Comparison of ENCODE assay signal across 15 mouse cellular contexts in genomic region chr14:54753986-54754601, GRCm38 (mm10). TPM values are rescaled to one million over a fixed set of nuclear protein-coding genes. Genes with fewer than 3 reads are reported as not detected.
DNase-seq lines count a peak whose midpoint lies in the region; ATAC-seq and TF ChIP-seq lines count a peak whose summit lies in the region.
"Had no signal": no experiment of that assay in that cellular context is flagged by ENCODE, and none has a peak within 500 bp of the region (broad histone marks: within the 10 kb centered on the region; RNA-seq: fewer than 3 reads in every experiment).

No protein-coding gene starts in this region.

- H3K4me3 ChIP-seq in forebrain, postnatal 0 days (ENCODE audit: low read depth, low read length), result no peak overlapping the region
- H3K4me3 ChIP-seq in forebrain, embryonic 13.5 days, result no peak overlapping the region
- no peak overlapping the region for H3K4me3 ChIP-seq in lung, embryonic 14.5 days (ENCODE audit: low read depth, low read length)
- peak overlapping the region; percentile 37 for H3K4me3 ChIP-seq in bone marrow macrophage, adult 2 months (ENCODE audit: insufficient read depth, low read length)
- no peak overlapping the region for H3K4me3 ChIP-seq in midbrain, postnatal 0 days (ENCODE audit: low read depth, low read length)
- H3K4me3 ChIP-seq in hindbrain, embryonic 14.5 days (replicated peaks; ENCODE audit: low read length), result no peak overlapping the region
- H3K4me3 ChIP-seq: embryonic facial prominence, embryonic 15.5 days had no signal

- no peak for DNase-seq in forebrain, postnatal 0 days
- peak; percentile 7 for DNase-seq in lung, embryonic 14.5 days
- DNase-seq in lung, postnatal 4 days, result no peak
- DNase-seq in midbrain, postnatal 0 days (ENCODE audit: low spot score), result no peak
- DNase-seq in hindbrain, embryonic 14.5 days (ENCODE audit: low spot score), result no peak
- no peak for DNase-seq in embryo, embryonic 10.5 days (ENCODE audit: low spot score)
- DNase-seq: spleen, adult 18-20 months; thymus, postnatal 14 days had no signal

- 67% methylated on average over 14 of the region's 14 CpGs for WGBS in forebrain, postnatal 0 days
- 72% methylated on average over 14 of the region's 14 CpGs for WGBS in forebrain, embryonic 13.5 days
- WGBS in lung, embryonic 14.5 days, result 67% methylated on average over 14 of the region's 14 CpGs
- 68% methylated on average over 13 of the region's 14 CpGs for WGBS in midbrain, postnatal 0 days
- 73% methylated on average over 13 of the region's 14 CpGs for WGBS in hindbrain, embryonic 14.5 days

- ATAC-seq in forebrain, postnatal 0 days, result peak; percentile 58
- no peak for ATAC-seq in forebrain, embryonic 13.5 days
- ATAC-seq in lung, embryonic 14.5 days (ENCODE audit: insufficient read depth), result 0 out of 2 replicates have a peak, but pooled peaks have one; percentile 3
- ATAC-seq in midbrain, postnatal 0 days (ENCODE audit: low FRiP score), result no peak
- no peak for ATAC-seq in hindbrain, embryonic 14.5 days (ENCODE audit: low FRiP score)

- no peak for TF ChIP-seq CTCF in forebrain, postnatal 0 days (IDR thresholded peaks at IDR 0.05; ENCODE audit: low read depth)
- no peak for TF ChIP-seq CTCF in lung, embryonic 14.5 days (IDR thresholded peaks at IDR 0.05; ENCODE audit: low read depth)
- TF ChIP-seq CTCF in bone marrow macrophage, adult 2 months (IDR thresholded peaks at IDR 0.05; ENCODE audit: low read depth, low read length), result no peak
- TF ChIP-seq CTCF in midbrain, postnatal 0 days (IDR thresholded peaks at IDR 0.05), result no peak

- no peaks in the 10 kb centered on the region for H3K27me3 ChIP-seq in forebrain, postnatal 0 days (ENCODE audit: insufficient read depth, low read length)
- H3K27me3 ChIP-seq in forebrain, embryonic 13.5 days, result no peaks in the 10 kb centered on the region
- H3K27me3 ChIP-seq in lung, embryonic 14.5 days (ENCODE audit: insufficient read depth, low read length), result no peaks in the 10 kb centered on the region
- H3K27me3 ChIP-seq in midbrain, postnatal 0 days (ENCODE audit: insufficient read depth, low read length), result no peaks in the 10 kb centered on the region
- no peaks in the 10 kb centered on the region for H3K27me3 ChIP-seq in hindbrain, embryonic 14.5 days (ENCODE audit: control insufficient read depth, insufficient read depth, low read length)
- H3K27me3 ChIP-seq: embryonic facial prominence, embryonic 15.5 days had no signal

- no peaks in the 10 kb centered on the region for H3K4me1 ChIP-seq in forebrain, postnatal 0 days (ENCODE audit: insufficient read depth)
- peaks cover 15% of the 10 kb centered on the region for H3K4me1 ChIP-seq in forebrain, embryonic 13.5 days
- H3K4me1 ChIP-seq in lung, embryonic 14.5 days (ENCODE audit: insufficient read depth), result 0 out of 2 replicates have a peak, but pooled peaks cover 5% of the 10 kb centered on the region
- H3K4me1 ChIP-seq in bone marrow macrophage, adult 2 months (ENCODE audit: control insufficient read depth, insufficient read depth, low read length), result peaks cover 72% of the 10 kb centered on the region
- H3K4me1 ChIP-seq in midbrain, postnatal 0 days (ENCODE audit: insufficient read depth, low read length), result no peaks in the 10 kb centered on the region; the same call in 1 of the 2 replicates
- peaks cover 9% of the 10 kb centered on the region for H3K4me1 ChIP-seq in hindbrain, embryonic 14.5 days (replicated peaks; ENCODE audit: control insufficient read depth, insufficient read depth, low read length)
- H3K4me1 ChIP-seq: embryonic facial prominence, embryonic 15.5 days had no signal

- H3K9ac ChIP-seq in forebrain, postnatal 0 days, result no peak overlapping the region
- no peak overlapping the region for H3K9ac ChIP-seq in forebrain, embryonic 13.5 days
- no peak overlapping the region for H3K9ac ChIP-seq in lung, embryonic 14.5 days
- no peak overlapping the region for H3K9ac ChIP-seq in midbrain, postnatal 0 days (replicated peaks; ENCODE audit: low read length, poor library complexity, severe bottlenecking)
- H3K9ac ChIP-seq in hindbrain, embryonic 14.5 days, result no peak overlapping the region
- H3K9ac ChIP-seq: embryonic facial prominence, embryonic 15.5 days had no signal

- no peak for TF ChIP-seq POLR2A in bone marrow macrophage, adult 2 months (IDR thresholded peaks at IDR 0.05; ENCODE audit: borderline replicate concordance, low read depth, low read length)

- no peaks in the 10 kb centered on the region for H3K36me3 ChIP-seq in forebrain, postnatal 0 days (ENCODE audit: insufficient read depth)
- no peaks in the 10 kb centered on the region for H3K36me3 ChIP-seq in forebrain, embryonic 13.5 days (ENCODE audit: poor library complexity, severe bottlenecking)
- H3K36me3 ChIP-seq in lung, embryonic 14.5 days (ENCODE audit: insufficient read depth), result no peaks in the 10 kb centered on the region
- H3K36me3 ChIP-seq in midbrain, postnatal 0 days (ENCODE audit: insufficient read depth, low read length), result peaks cover 2% of the 10 kb centered on the region; the same call in 1 of the 2 replicates
- no peaks in the 10 kb centered on the region for H3K36me3 ChIP-seq in hindbrain, embryonic 14.5 days (replicated peaks; ENCODE audit: control insufficient read depth, insufficient read depth)
- H3K36me3 ChIP-seq: embryonic facial prominence, embryonic 15.5 days had no signal

- H3K27ac ChIP-seq in forebrain, postnatal 0 days (ENCODE audit: low read depth, low read length), result peak overlapping the region; percentile 22
- no peak overlapping the region for H3K27ac ChIP-seq in forebrain, embryonic 13.5 days
- H3K27ac ChIP-seq in lung, embryonic 14.5 days (ENCODE audit: low read depth), result peak overlapping the region; percentile 36; the same call in 1 of the 2 replicates
- peak overlapping the region; percentile 94 for H3K27ac ChIP-seq in bone marrow macrophage, adult 2 months (ENCODE audit: insufficient read depth, low read depth, low read length)
- H3K27ac ChIP-seq in midbrain, postnatal 0 days (ENCODE audit: low read depth, low read length), result peak overlapping the region; percentile 32; the same call in 1 of the 2 replicates
- H3K27ac ChIP-seq in hindbrain, embryonic 14.5 days, result no peak overlapping the region
- H3K27ac ChIP-seq: embryonic facial prominence, embryonic 15.5 days had no signal

- no peaks in the 10 kb centered on the region for H3K9me3 ChIP-seq in forebrain, postnatal 0 days (ENCODE audit: low read length)
- no peaks in the 10 kb centered on the region for H3K9me3 ChIP-seq in forebrain, embryonic 13.5 days (replicated peaks)
- H3K9me3 ChIP-seq in lung, embryonic 14.5 days (ENCODE audit: low read depth, low read length), result no peaks in the 10 kb centered on the region
- H3K9me3 ChIP-seq in midbrain, postnatal 0 days (ENCODE audit: low read length), result no peaks in the 10 kb centered on the region
- H3K9me3 ChIP-seq in hindbrain, embryonic 14.5 days (ENCODE audit: control insufficient read depth, low read length), result no peaks in the 10 kb centered on the region
- H3K9me3 ChIP-seq: embryonic facial prominence, embryonic 15.5 days had no signal

- no peak overlapping the region for H3K4me2 ChIP-seq in forebrain, postnatal 0 days (ENCODE audit: low read depth)
- no peak overlapping the region for H3K4me2 ChIP-seq in forebrain, embryonic 13.5 days
- H3K4me2 ChIP-seq in lung, embryonic 14.5 days, result peak overlapping the region; percentile 38; the same call in 1 of the 2 replicates
- no peak overlapping the region for H3K4me2 ChIP-seq in midbrain, postnatal 0 days (ENCODE audit: low read depth, low read length, poor library complexity, severe bottlenecking)
- no peak overlapping the region for H3K4me2 ChIP-seq in hindbrain, embryonic 14.5 days (replicated peaks)
- H3K4me2 ChIP-seq: embryonic facial prominence, embryonic 15.5 days had no signal

RNA-seq across cellular contexts. Expression of gene Slc7a8, which starts 27.7 kb away (rescaled TPM):
- total RNA-seq in forebrain, postnatal 0 days (2014; rRNA removed), result 11.8 and 13.3 TPM in 2 replicates
- polyA plus RNA-seq in forebrain, postnatal 0 days (2015; fragmentation: Nextera tagmentation; extraction: Ambion mirVana), result 12.5 and 14.5 TPM in 2 replicates
- polyA plus RNA-seq in forebrain, embryonic 13.5 days (2015; fragmentation: Nextera tagmentation; extraction: Ambion mirVana), result 3.2 and 3.5 TPM in 2 replicates
- 2.7 and 3.0 TPM in 2 replicates for polyA plus RNA-seq in lung, embryonic 14.5 days (2014; fragmentation: Nextera tagmentation; extraction: Ambion mirVana)
- polyA plus RNA-seq in bone marrow macrophage, adult 2 months (2012; ENCODE audit: insufficient read depth, insufficient read length, missing spikeins), result 35.7 and 42.6 TPM in 2 replicates
- total RNA-seq in midbrain, postnatal 0 days (2014; rRNA removed), result 10.3 and 11.3 TPM in 2 replicates
- polyA plus RNA-seq in midbrain, postnatal 0 days (2015; fragmentation: Nextera tagmentation; extraction: Ambion mirVana), result 8.8 and 9.7 TPM in 2 replicates
- 9.8 and 10.7 TPM in 2 replicates for polyA plus RNA-seq in hindbrain, embryonic 14.5 days (2014; fragmentation: Nextera tagmentation; extraction: Ambion mirVana)
- polyA plus RNA-seq: C2C12 had no signal

RNA-seq across cellular contexts. Expression of gene Cebpe, which starts 42.1 kb away (rescaled TPM):
- 0.38 TPM in 1 of 2 replicates, not detected in the other for total RNA-seq in forebrain, postnatal 0 days (2014; rRNA removed)
- polyA plus RNA-seq in forebrain, postnatal 0 days (2015; fragmentation: Nextera tagmentation; extraction: Ambion mirVana), result not detected in 2 replicates
- not detected in 2 replicates for polyA plus RNA-seq in forebrain, embryonic 13.5 days (2015; fragmentation: Nextera tagmentation; extraction: Ambion mirVana)
- not detected in 2 replicates for polyA plus RNA-seq in lung, embryonic 14.5 days (2014; fragmentation: Nextera tagmentation; extraction: Ambion mirVana)
- polyA plus RNA-seq in bone marrow macrophage, adult 2 months (2012; ENCODE audit: insufficient read depth, insufficient read length, missing spikeins), result 0.87 and 0.90 TPM in 2 replicates
- not detected in 2 replicates for total RNA-seq in midbrain, postnatal 0 days (2014; rRNA removed)
- polyA plus RNA-seq in midbrain, postnatal 0 days (2015; fragmentation: Nextera tagmentation; extraction: Ambion mirVana), result not detected in 2 replicates
- not detected in 2 replicates for polyA plus RNA-seq in hindbrain, embryonic 14.5 days (2014; fragmentation: Nextera tagmentation; extraction: Ambion mirVana)
- total RNA-seq: gastrocnemius, adult 8-10 months had no signal
- polyA plus RNA-seq: C2C12; embryonic facial prominence, embryonic 15.5 days; heart, embryonic 16.5 days had no signal

RNA-seq across cellular contexts. Expression of gene Gm29776, which starts 55.5 kb away (rescaled TPM):
- 0.14 and 0.15 TPM in 2 replicates for total RNA-seq in forebrain, postnatal 0 days (2014; rRNA removed)
- 0.06 and 0.13 TPM in 2 replicates for polyA plus RNA-seq in forebrain, postnatal 0 days (2015; fragmentation: Nextera tagmentation; extraction: Ambion mirVana)
- 0.15 TPM in 1 of 2 replicates, not detected in the other for polyA plus RNA-seq in forebrain, embryonic 13.5 days (2015; fragmentation: Nextera tagmentation; extraction: Ambion mirVana)
- polyA plus RNA-seq in lung, embryonic 14.5 days (2014; fragmentation: Nextera tagmentation; extraction: Ambion mirVana), result 0.12 and 0.15 TPM in 2 replicates
- not detected in 2 replicates for polyA plus RNA-seq in bone marrow macrophage, adult 2 months (2012; ENCODE audit: insufficient read depth, insufficient read length, missing spikeins)
- total RNA-seq in midbrain, postnatal 0 days (2014; rRNA removed), result not detected in 2 replicates
- 0.07 and 0.31 TPM in 2 replicates for polyA plus RNA-seq in midbrain, postnatal 0 days (2015; fragmentation: Nextera tagmentation; extraction: Ambion mirVana)
- polyA plus RNA-seq in hindbrain, embryonic 14.5 days (2014; fragmentation: Nextera tagmentation; extraction: Ambion mirVana), result 0.21 and 0.29 TPM in 2 replicates
- total RNA-seq: gastrocnemius, adult 8-10 months; megakaryocyte-erythroid progenitor cell, adult 5-6 weeks had no signal
- polyA plus RNA-seq: C2C12 had no signal

RNA-seq across cellular contexts. Expression of gene Rnf212b, which starts 59.8 kb away (rescaled TPM):
- not detected in 2 replicates for total RNA-seq in forebrain, postnatal 0 days (2014; rRNA removed)
- not detected in 2 replicates for polyA plus RNA-seq in forebrain, postnatal 0 days (2015; fragmentation: Nextera tagmentation; extraction: Ambion mirVana)
- polyA plus RNA-seq in forebrain, embryonic 13.5 days (2015; fragmentation: Nextera tagmentation; extraction: Ambion mirVana), result not detected in 2 replicates
- polyA plus RNA-seq in lung, embryonic 14.5 days (2014; fragmentation: Nextera tagmentation; extraction: Ambion mirVana), result not detected in 2 replicates
- polyA plus RNA-seq in bone marrow macrophage, adult 2 months (2012; ENCODE audit: insufficient read depth, insufficient read length, missing spikeins), result not detected in 2 replicates
- total RNA-seq in midbrain, postnatal 0 days (2014; rRNA removed), result 0.38 TPM in 1 of 2 replicates, not detected in the other
- not detected in 2 replicates for polyA plus RNA-seq in midbrain, postnatal 0 days (2015; fragmentation: Nextera tagmentation; extraction: Ambion mirVana)
- not detected in 2 replicates for polyA plus RNA-seq in hindbrain, embryonic 14.5 days (2014; fragmentation: Nextera tagmentation; extraction: Ambion mirVana)
- total RNA-seq: megakaryocyte-erythroid progenitor cell, adult 5-6 weeks had no signal
- polyA plus RNA-seq: C2C12; embryonic facial prominence, embryonic 15.5 days; heart, embryonic 16.5 days had no signal

Comparison
In these comparisons a context has a peak if more than half of its experiments do, and no peak if none do; other contexts are left out.
1. ATAC-seq: peak in forebrain, postnatal 0 days (single experiment) and lung, embryonic 14.5 days (single experiment); none in forebrain, embryonic 13.5 days (single experiment), midbrain, postnatal 0 days (single experiment) and hindbrain, embryonic 14.5 days (single experiment).
2. H3K27ac ChIP-seq: peak in forebrain, postnatal 0 days (single experiment), lung, embryonic 14.5 days (single experiment), bone marrow macrophage, adult 2 months (single experiment) and midbrain, postnatal 0 days (single experiment); none in forebrain, embryonic 13.5 days (single experiment) and hindbrain, embryonic 14.5 days (single experiment).